21 mouse cellular contexts compared by ENCODE assay signal in genomic region chr10:63947266-63947665, GRCm38 (mm10). TPM values are rescaled to one million over a fixed set of nuclear protein-coding genes. Genes with fewer than 3 reads are reported as not detected.
A peak's percentile ranks its signal among the peaks of the same experiment; 100 is the strongest.
DNase-seq lines count a peak whose midpoint lies in the region; TF ChIP-seq lines count a peak whose summit lies in the region.
"Had no signal": no experiment of that assay in that cellular context is flagged by ENCODE, and none has a peak within 500 bp of the region (broad histone marks: within the 10 kb centered on the region; RNA-seq: fewer than 3 reads in every experiment).

No protein-coding gene starts in this region.

- peak; percentile 33 to 47 for DNase-seq in frontal cortex, postnatal 36 days (ENCODE audit: low spot score in 2 of 2)
- DNase-seq in frontal cortex, postnatal 14 days (ENCODE audit: low spot score in 2 of 2) = no peak
- DNase-seq in Muller cell, postnatal 12 days (ENCODE audit: inconsistent ontology term) = peak; percentile 11
- DNase-seq in cerebellum, adult 2 months = peak; percentile 48 to 72
- no peak for DNase-seq in left cerebral cortex, adult 2 months (ENCODE audit: extremely low spot score in 1 of 2, low spot score in 2 of 2)
- DNase-seq in urinary bladder, postnatal 4 days (ENCODE audit: low spot score in 2 of 2) = no peak
- DNase-seq in yolk sac, embryonic 10.5 days (ENCODE audit: low spot score) = no peak
- no peak for DNase-seq in lung, postnatal 4 days
- DNase-seq: adrenal gland, postnatal 10 days; embryo, embryonic 11 days; gastrocnemius, adult 2 months; heart, postnatal 4 days; kidney, postnatal 4 days; lung, adult 18-20 months; thymus, adult 2 months had no signal

- no peaks in the 10 kb centered on the region for H3K27me3 ChIP-seq in cerebellum, adult 2 months (ENCODE audit: control insufficient read depth, insufficient read depth, low read length)
- H3K27me3 ChIP-seq: forebrain, embryonic 12.5 days had no signal

- intact Hi-C loops in left cerebral cortex, adult 2 months (cut with DNase I) = no loop called here

- H3K4me1 ChIP-seq in cerebellum, adult 2 months (ENCODE audit: control insufficient read depth, insufficient read depth, low read length) = peaks cover 13% of the 10 kb centered on the region; the same call in 1 of the 2 replicates
- H3K4me1 ChIP-seq: forebrain, embryonic 12.5 days; midbrain, embryonic 10.5 days had no signal

- 15% methylated on average over 4 of the region's 4 CpGs for WGBS in cerebellum, adult 2 months

- no peak for TF ChIP-seq CTCF in cerebellum, adult 2 months (IDR thresholded peaks at IDR 0.05; ENCODE audit: borderline replicate concordance, insufficient read depth, low read depth, low read length)
- no peak for TF ChIP-seq CTCF in left cerebral cortex, adult 2 months (IDR thresholded peaks at IDR 0.05)

- H3K4me3 ChIP-seq in cerebellum, adult 2 months (replicated peaks; ENCODE audit: insufficient read depth, low read depth, low read length) = no peak overlapping the region
- H3K4me3 ChIP-seq in left cerebral cortex, adult 2 months = no peak overlapping the region
- H3K4me3 ChIP-seq: forebrain, embryonic 12.5 days; gastrocnemius, adult 2 months; midbrain, embryonic 10.5 days had no signal

- no peak for TF ChIP-seq POLR2A in cerebellum, adult 2 months (IDR thresholded peaks at IDR 0.05; ENCODE audit: borderline replicate concordance, insufficient read depth, low read length)

- no peak overlapping the region for H3K27ac ChIP-seq in cerebellum, adult 2 months (ENCODE audit: insufficient read depth, low read length)
- peak overlapping the region; percentile 63 for H3K27ac ChIP-seq in left cerebral cortex, adult 2 months
- H3K27ac ChIP-seq: forebrain, embryonic 12.5 days; gastrocnemius, adult 2 months; hindbrain, postnatal 0 days; midbrain, embryonic 10.5 days had no signal

RNA-seq across cellular contexts. Expression of gene Gm10118, which starts 20.0 kb away (rescaled TPM):
- 6.3 and 6.6 TPM in 2 replicates for polyA plus RNA-seq in cerebellum, adult 2 months (2012; rRNA removed)
- 1 to 10 TPM; 7.8 to 8.3 TPM for total RNA-seq in left cerebral cortex, adult 2 months (2021)
- total RNA-seq: adrenal gland, postnatal 10 days; gastrocnemius, adult 2 months; granulocyte monocyte progenitor cell, adult 5-6 weeks; heart, postnatal 4 days; liver, adult 2 months had no signal
- polyA plus RNA-seq: kidney, embryonic 14.5 days; liver, adult 2 months; midbrain, embryonic 10.5 days; thymus, adult 2 months had no signal

Comparison
In these comparisons a context has a peak if more than half of its experiments do, and no peak if none do; other contexts are left out.
1. DNase-seq: peak in frontal cortex, postnatal 36 days (2 of 2), Muller cell, postnatal 12 days (single experiment) and cerebellum, adult 2 months (2 of 2); none in frontal cortex, postnatal 14 days (0 of 2), left cerebral cortex, adult 2 months (0 of 2), urinary bladder, postnatal 4 days (0 of 2), yolk sac, embryonic 10.5 days (single experiment) and lung, postnatal 4 days (0 of 2).